Mouse (Mus musculus): ENCODE measurements at regions not wholly inside any gene's neighbourhood (a gene's known extent, or its start where the extent isn't known, plus 50 kb on each side); places are given as distances from the start of the nearest gene placed in this dataset.
A peak's percentile ranks its signal among the peaks of the same experiment; 100 is the strongest.

GRCm38 (mm10) chr7:135804730-135805129, 88.6 kb upstream of the Mki67 start:
- Histone ChIP-seq H3K27me3 (ENCODE audit: insufficient read depth, low read length) (no peaks in the 10 kb centered on the region), H3K4me3 (ENCODE audit: low read length) (no peak overlapping the region), H3K9me3 (ENCODE audit: low read length) (no peaks in the 10 kb centered on the region), H3K4me1 (ENCODE audit: insufficient read depth, low read length) (0 out of 2 replicates have a peak, but pooled peaks cover 4% of the 10 kb centered on the region), H3K9ac (replicated peaks; ENCODE audit: low read length) (no peak overlapping the region), H3K36me3 (ENCODE audit: insufficient read depth, low read length) (no peaks in the 10 kb centered on the region), H3K27ac (no peak overlapping the region), H3K4me2 (ENCODE audit: low read depth, low read length) (no peak overlapping the region)
- DNase-seq (ENCODE audit: low spot score): no peak
- ATAC-seq: no peak
- 57% methylated on average over 7 of the region's 7 CpGs for WGBS
- TF ChIP-seq CTCF (IDR thresholded peaks at IDR 0.05; ENCODE audit: low read depth): no peak

GRCm38 (mm10) chr7:135806139-135806538, 90.0 kb upstream of the Mki67 start:
- H3K4me3 ChIP-seq (ENCODE audit: low read length): no peak overlapping the region
- TF ChIP-seq CTCF (IDR thresholded peaks at IDR 0.05; ENCODE audit: low read depth): no peak
- 0 out of 2 replicates have a peak, but pooled peaks cover 4% of the 10 kb centered on the region for H3K4me1 ChIP-seq (ENCODE audit: insufficient read depth, low read length)
- no peak overlapping the region for H3K27ac ChIP-seq
- DNase-seq (ENCODE audit: low spot score) (no peak), ATAC-seq (no peak)
- H3K36me3 ChIP-seq (ENCODE audit: insufficient read depth, low read length): no peaks in the 10 kb centered on the region
- H3K9me3 ChIP-seq (ENCODE audit: low read length): no peaks in the 10 kb centered on the region
- 86% methylated on average over 8 of the region's 8 CpGs for WGBS
- H3K9ac ChIP-seq (replicated peaks; ENCODE audit: low read length): no peak overlapping the region
- no peaks in the 10 kb centered on the region for H3K27me3 ChIP-seq (ENCODE audit: insufficient read depth, low read length)
- no peak overlapping the region for H3K4me2 ChIP-seq (ENCODE audit: low read depth, low read length)

GRCm38 (mm10) chr7:135806673-135807072, 90.5 kb upstream of the Mki67 start:
- H3K27me3 ChIP-seq (ENCODE audit: insufficient read depth, low read length): no peaks in the 10 kb centered on the region
- H3K36me3 ChIP-seq (ENCODE audit: insufficient read depth, low read length): no peaks in the 10 kb centered on the region
- H3K27ac ChIP-seq: no peak overlapping the region
- H3K4me3 ChIP-seq (ENCODE audit: low read length): no peak overlapping the region
- H3K9ac ChIP-seq (replicated peaks; ENCODE audit: low read length): no peak overlapping the region
- no peak for TF ChIP-seq CTCF (IDR thresholded peaks at IDR 0.05; ENCODE audit: low read depth)
- WGBS: 96% methylated on average over 7 of the region's 7 CpGs
- DNase-seq (ENCODE audit: low spot score) (no peak), ATAC-seq (no peak)
- H3K9me3 ChIP-seq (ENCODE audit: low read length): no peaks in the 10 kb centered on the region
- H3K4me2 ChIP-seq (ENCODE audit: low read depth, low read length): no peak overlapping the region
- H3K4me1 ChIP-seq (ENCODE audit: insufficient read depth, low read length): 0 out of 2 replicates have a peak, but pooled peaks cover 4% of the 10 kb centered on the region

DNA sequence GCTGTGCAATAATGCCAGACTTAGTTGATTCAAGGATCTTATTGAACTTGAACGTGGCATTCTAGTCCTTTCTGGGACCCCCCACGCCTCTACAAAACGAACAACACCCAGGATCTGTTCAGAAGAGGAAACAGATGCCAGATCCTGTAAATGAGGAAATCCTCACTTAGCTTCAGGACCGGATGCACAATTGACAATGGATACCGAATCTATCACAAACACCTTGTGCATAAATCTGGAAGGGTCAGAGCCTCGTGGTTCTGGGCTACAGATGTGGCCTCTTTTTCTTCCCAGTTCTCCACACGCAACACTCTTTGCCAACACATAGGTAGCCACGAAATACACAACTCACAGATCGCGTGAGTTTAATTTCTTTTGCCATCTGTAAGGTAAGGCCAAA, 93.0 kb upstream of the Mki67 start:
- H3K4me3 ChIP-seq (ENCODE audit: low read length): no peak overlapping the region
- H3K9ac ChIP-seq (replicated peaks; ENCODE audit: low read length): no peak overlapping the region
- TF ChIP-seq CTCF (IDR thresholded peaks at IDR 0.05; ENCODE audit: low read depth): no peak
- ATAC-seq (no peak), DNase-seq (ENCODE audit: low spot score) (no peak)
- no peaks in the 10 kb centered on the region for H3K27me3 ChIP-seq (ENCODE audit: insufficient read depth, low read length)
- no peaks in the 10 kb centered on the region for H3K36me3 ChIP-seq (ENCODE audit: insufficient read depth, low read length)
- H3K27ac ChIP-seq: no peak overlapping the region
- no peak overlapping the region for H3K4me2 ChIP-seq (ENCODE audit: low read depth, low read length)
- no peaks in the 10 kb centered on the region for H3K9me3 ChIP-seq (ENCODE audit: low read length)
- H3K4me1 ChIP-seq (ENCODE audit: insufficient read depth, low read length): 0 out of 2 replicates have a peak, but pooled peaks cover 4% of the 10 kb centered on the region
- 71% methylated on average over 10 of the region's 10 CpGs for WGBS

DNA sequence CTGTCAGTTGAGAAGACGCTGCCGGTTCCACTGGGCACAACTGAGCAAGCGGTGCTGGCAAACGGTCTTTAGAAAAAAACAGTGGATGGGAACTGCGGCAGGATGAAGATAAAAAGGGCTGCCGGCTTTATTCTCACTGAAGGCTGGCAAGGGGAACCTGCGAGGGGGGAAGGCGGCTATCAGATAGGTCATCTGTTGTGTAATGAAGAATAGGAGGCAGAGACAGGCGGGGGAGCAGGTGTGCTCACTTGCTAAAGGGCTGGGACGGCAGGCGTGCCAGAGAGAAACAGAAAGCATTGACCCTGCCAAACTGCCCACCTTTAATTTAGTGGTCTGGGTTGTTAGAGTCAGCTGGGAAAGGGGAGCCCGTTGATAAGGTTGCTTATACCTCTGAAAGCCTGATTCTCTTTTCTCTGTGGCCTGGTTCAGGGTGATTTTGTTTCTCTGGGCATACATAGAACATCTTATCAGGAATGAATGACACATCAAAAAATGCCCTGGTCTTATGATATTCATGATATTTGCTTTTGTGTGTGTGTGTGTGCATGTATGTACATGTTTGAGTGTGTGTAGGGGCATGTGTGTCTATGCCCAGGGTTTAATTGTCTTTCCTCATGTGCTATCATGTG, 93.7 kb upstream of the Mki67 start:
- H3K9ac ChIP-seq (replicated peaks; ENCODE audit: low read length): no peak overlapping the region
- H3K4me2 ChIP-seq (ENCODE audit: low read depth, low read length): peak overlapping the region; percentile 16; the same call in 1 of the 2 replicates
- WGBS: 36% methylated on average over 12 of the region's 12 CpGs

DNA sequence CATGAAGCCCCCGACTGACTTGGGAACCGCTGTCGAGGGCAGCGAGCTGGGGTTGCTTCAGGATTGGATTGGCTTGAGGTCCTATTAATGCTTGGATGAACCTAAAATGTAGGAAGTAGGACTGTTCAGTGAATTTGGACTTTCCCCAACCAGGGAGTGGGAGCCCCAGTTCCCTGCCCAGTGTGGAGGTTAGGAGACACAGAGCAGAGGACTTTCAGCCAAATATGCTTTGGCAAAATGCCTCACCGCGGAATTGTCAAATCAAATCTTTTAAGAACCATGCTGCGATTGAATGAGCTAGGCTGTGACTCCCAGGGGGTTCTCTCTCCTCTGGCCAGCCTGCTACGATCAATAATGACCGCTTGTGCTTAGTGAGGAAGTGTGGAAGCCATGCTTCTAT, 94.8 kb upstream of the Mki67 start:
- Histone ChIP-seq H3K9me3 (ENCODE audit: low read length) (no peaks in the 10 kb centered on the region), H3K4me1 (ENCODE audit: insufficient read depth, low read length) (0 out of 2 replicates have a peak, but pooled peaks cover 4% of the 10 kb centered on the region), H3K36me3 (ENCODE audit: insufficient read depth, low read length) (no peaks in the 10 kb centered on the region), H3K9ac (replicated peaks; ENCODE audit: low read length) (no peak overlapping the region), H3K4me3 (ENCODE audit: low read length) (no peak overlapping the region), H3K4me2 (ENCODE audit: low read depth, low read length) (no peak overlapping the region), H3K27me3 (ENCODE audit: insufficient read depth, low read length) (no peaks in the 10 kb centered on the region), H3K27ac (no peak overlapping the region)
- 35% methylated on average over 9 of the region's 9 CpGs for WGBS
- TF ChIP-seq CTCF (IDR thresholded peaks at IDR 0.05; ENCODE audit: low read depth): no peak
- ATAC-seq (no peak), DNase-seq (ENCODE audit: low spot score) (peak; percentile 43)

More for the DNA sequence above, 93.7 kb upstream of the Mki67 start:
- Histone ChIP-seq H3K27me3 (ENCODE audit: insufficient read depth, low read length) (no peaks in the 10 kb centered on the region), H3K27ac (no peak overlapping the region), H3K9me3 (ENCODE audit: low read length) (no peaks in the 10 kb centered on the region), H3K4me3 (ENCODE audit: low read length) (no peak overlapping the region), H3K4me1 (ENCODE audit: insufficient read depth, low read length) (0 out of 2 replicates have a peak, but pooled peaks cover 4% of the 10 kb centered on the region), H3K36me3 (ENCODE audit: insufficient read depth, low read length) (no peaks in the 10 kb centered on the region)
- DNase-seq (ENCODE audit: low spot score) (peak; percentile 32), ATAC-seq (no peak)
- TF ChIP-seq CTCF (IDR thresholded peaks at IDR 0.05; ENCODE audit: low read depth): no peak

- WGBS: 89% methylated on average over 3 of the region's 3 CpGs
- Histone ChIP-seq H3K4me1 (ENCODE audit: insufficient read depth, low read length) (0 out of 2 replicates have a peak, but pooled peaks cover 4% of the 10 kb centered on the region), H3K4me3 (ENCODE audit: low read length) (no peak overlapping the region), H3K27me3 (ENCODE audit: insufficient read depth, low read length) (no peaks in the 10 kb centered on the region), H3K27ac (no peak overlapping the region), H3K4me2 (ENCODE audit: low read depth, low read length) (no peak overlapping the region), H3K9ac (replicated peaks; ENCODE audit: low read length) (no peak overlapping the region), H3K36me3 (ENCODE audit: insufficient read depth, low read length) (no peaks in the 10 kb centered on the region), H3K9me3 (ENCODE audit: low read length) (no peaks in the 10 kb centered on the region)
- no peak for DNase-seq (ENCODE audit: low spot score)
- no peak for ATAC-seq
- TF ChIP-seq CTCF (IDR thresholded peaks at IDR 0.05; ENCODE audit: low read depth): no peak
Measured at GRCm38 (mm10) chr7:135813616-135814015, 97.5 kb upstream of the Mki67 start.

Measured in hindbrain, postnatal 0 days (tissue).